Mouse (Mus musculus) lung, postnatal 4 days (tissue): ENCODE data around the gene Tex101.
A peak's percentile ranks its signal among the peaks of the same experiment; 100 is the strongest.
"Not testable (repeated sequence)": the region's sequence is repeated elsewhere in the genome, so short reads cannot be mapped to it uniquely, and the experiment has no call there.

Experiments
- DNase-seq, 2 experiments: peaks; one replicate each; pipeline ENCODE4 v3.0.0; 2021

Tex101 gene

DNA sequence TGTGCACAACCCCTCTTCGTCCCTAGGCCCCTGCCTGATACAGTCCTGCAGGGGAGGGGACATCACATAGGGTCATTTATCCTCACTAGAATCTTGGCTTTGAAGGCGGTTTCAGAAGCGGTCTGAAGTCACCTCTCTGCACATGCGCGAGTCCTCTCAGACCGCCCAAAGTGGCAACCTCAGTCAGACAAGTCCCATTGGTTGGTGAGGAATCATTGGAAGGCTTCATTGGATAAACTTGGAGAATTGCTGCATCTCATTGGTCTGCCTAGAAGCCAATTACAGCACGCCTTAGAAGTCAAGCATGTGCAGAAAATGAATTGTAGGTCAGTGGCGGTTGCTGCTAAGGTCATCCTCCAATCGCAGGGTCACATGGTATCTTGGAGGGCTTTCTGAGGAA is at the start of gene Tex101:
Tex101 (minus strand) TSS at position 101 of the 400 bp plus-strand sequence.
- no peak for DNase-seq

DNA sequence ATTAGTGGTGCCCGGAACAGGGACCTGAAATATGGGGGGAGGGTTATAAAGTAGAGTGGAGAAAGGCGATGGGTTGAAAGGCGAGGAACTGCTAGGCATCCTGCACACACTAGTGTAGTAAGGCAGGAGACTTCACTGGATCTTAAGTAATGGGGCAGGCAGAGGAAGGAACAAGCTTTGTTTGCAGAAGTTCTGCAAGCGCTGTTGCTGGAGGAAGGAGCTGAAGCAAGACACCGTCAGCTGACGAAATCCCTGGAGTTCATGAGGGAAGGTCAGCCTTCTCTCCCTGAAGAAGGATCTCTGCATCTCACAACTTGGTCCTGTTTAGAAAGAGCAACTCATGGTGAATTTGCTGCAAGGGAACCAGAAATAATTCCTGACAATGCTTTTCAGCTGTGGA is 38.6 kb upstream of the Tex101 start:
- peak in 1 of 2 experiments; percentile 27 for DNase-seq

DNA sequence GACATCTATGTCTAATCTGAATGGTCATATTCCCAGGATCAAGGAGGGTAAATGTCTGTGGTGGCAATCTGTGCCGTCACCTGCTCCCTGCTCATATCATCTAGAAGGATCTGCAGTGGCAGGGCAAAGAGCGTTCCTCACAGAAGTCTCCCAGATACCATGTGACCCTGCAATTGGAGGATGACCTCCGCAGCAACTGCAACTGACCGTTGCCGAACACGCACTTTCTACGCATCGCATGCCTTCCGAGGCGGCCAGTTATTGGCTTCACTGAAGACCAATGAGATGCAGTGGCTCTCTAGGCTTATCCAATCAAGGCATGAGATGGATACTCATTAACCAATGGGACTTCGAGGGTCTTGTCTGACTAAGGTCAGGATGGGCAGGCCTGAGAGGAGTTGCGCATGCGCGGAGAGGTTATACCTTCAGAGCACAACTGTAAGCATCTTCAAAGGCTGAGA is 32.4 kb upstream of the Tex101 start, which contains the start of gene BC049730:
BC049730 (plus strand) TSS at position 411 of the 461 bp plus-strand sequence.
- DNase-seq, result no peak

DNA sequence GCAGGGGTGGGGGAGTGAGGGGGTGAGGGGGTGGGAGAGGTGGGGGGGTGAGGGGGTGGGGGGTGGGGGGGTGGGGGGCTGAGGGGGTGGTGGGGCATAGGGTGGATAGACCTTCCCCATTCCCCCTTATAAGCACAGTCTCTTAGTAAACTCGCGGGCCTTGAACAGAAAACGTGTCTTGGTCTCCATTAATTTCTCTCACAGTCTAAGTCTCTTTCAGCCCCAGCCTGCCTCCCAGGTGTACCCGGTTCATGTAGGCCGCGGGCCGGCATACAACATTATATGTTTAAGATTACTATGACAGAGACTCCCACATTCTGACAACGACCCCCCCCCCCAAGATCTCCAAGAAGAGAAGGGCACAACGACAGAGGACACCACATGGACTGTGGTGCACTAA is 26.4 kb upstream of the Tex101 start:
- not testable (repeated sequence) for DNase-seq

DNA sequence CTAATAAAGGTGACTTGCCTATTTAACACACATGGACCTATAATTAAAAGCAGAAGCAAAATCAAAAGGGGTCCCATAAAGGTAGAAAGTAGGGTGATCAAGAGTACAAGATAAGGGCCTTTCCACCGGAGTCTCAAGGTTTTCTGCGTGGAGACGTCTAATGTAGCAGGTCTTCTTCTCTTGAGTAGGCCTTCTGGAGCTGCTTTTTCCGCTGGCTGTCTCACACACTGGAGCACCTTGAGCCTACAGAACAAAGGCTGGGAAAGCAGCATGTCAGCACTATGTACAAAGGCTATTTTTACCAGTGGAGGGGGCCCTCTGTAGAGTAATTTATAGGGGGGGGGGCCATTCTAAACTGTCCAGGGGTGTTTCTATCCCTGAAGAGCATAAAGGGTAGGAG is 21.4 kb upstream of the Tex101 start:
- not testable (repeated sequence) for DNase-seq

DNA sequence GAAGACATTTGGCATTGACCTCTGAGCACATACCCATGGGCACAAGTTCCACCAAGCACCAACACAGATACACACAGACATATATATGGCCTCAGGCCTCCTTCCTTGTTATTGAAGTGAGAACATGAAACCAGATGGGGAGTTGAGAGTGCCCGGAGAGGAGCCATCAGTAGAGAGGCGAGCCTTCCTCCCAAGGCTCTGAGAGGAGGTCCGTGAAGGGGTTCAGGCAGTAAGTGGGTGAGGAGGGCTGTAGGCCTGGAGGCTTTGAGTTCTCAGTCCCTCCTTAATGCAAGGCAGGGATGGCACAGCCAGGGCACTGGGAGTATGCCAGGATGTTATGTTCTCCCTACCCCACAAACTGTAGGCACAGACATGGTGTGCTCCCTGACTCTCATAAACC is 16.2 kb upstream of the Tex101 start:
- not testable (repeated sequence) for DNase-seq

DNA sequence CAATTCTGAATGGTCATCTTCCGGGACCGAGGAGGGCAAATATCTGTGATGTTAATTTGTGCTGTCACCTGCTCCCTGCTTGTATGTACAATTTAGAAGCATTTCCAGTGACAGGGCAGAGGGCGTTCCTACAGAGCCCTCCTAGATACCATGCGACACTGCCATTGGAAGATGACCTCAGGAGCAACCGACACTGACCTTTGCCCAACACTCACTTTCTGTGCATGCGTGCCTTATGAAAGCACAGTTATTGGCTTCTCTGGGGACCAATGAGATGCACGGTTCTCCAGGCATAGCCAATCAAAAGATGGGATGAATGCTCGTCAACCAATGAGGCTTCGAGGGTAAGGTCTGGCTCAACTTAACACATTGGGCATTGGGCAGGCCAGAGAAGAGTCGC is 11.0 kb upstream of the Tex101 start:
- not testable (repeated sequence) for DNase-seq

DNA sequence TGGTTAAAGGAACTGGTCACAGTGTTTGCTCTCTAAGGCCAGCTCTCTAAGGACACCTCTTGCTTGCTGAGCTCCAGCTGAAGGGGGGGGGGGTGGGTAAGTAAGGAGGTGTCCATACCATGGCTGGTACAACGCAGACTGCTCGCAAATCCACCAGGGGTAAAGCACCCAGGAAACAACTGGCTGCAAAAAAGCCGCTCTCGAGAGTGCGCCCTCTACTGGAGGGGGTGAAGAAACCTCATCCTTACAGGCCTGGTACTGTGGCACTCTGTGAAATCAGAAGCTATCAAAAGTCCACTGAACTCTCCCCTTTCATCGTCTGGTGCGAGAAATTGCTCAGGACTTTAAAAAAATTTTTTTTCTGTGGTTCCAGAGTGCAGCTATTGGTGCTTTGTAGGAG is 7.6 kb upstream of the Tex101 start:
- peak in 1 of 2 experiments; percentile 13 for DNase-seq

DNA sequence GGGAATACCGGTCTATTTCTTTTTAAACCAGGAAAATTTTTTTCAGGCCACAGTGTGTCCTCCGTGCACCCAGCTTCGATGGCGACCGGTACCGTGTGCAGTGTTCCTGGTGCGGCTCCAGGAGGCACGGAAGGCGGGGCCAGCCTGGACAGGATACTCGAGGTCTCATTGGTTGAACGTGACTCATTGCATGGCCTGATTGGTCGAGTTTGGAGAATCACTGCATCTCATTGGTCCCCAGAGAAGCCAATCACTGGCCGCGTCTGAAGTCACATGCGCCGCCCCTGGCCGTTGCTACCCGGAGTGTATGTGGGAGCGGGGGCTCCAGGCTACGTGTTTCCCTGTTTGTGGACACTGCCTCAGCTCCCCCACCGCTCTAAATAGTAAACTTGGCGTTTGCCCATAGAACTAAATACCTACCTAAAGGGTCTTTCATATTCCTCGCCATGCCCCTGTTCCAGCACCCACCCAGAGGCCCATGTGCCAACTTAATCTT is 4.5 kb downstream of the Tex101 start:
- no peak for DNase-seq

DNA sequence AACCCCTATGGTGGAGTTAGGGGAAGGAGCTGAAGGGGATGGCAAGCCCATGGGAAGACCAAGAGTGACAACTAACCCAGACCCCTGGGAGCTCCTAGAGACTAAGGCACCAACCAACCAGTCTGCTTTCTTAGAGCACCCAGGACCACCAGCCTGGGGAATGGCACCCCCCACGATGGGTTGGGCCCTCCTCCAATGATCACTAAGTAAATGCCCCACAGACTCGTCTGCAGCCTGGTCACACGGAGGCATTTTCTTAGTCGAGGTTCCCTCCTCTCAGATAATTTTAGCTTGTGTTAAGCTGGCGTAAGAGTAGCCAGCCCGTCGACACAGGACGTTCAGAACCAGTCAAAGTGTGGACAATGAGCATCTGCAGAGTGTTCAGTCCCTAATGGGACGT is 11.5 kb downstream of the Tex101 start:
- no peak for DNase-seq

DNA sequence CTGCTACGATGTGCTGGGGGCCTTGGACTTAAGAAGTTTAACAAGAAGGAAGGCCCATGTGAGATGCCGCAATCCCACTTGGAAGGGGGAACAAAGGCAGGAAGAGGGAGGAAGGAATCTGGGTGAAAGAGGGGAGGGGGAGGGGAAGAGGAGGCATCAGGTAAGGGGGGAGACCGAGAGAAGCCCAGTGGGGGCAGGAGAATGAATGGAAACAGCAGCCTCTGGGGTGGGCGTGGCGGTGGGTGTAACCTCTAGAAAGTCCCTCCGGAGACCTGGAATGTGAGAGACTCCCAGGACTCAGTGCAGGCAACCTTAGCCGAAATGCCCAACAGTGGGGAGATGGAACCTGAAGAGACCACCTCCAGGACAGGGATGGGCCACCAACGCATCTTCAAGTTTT is 12.2 kb downstream of the Tex101 start:
- DNase-seq, result no peak

DNA sequence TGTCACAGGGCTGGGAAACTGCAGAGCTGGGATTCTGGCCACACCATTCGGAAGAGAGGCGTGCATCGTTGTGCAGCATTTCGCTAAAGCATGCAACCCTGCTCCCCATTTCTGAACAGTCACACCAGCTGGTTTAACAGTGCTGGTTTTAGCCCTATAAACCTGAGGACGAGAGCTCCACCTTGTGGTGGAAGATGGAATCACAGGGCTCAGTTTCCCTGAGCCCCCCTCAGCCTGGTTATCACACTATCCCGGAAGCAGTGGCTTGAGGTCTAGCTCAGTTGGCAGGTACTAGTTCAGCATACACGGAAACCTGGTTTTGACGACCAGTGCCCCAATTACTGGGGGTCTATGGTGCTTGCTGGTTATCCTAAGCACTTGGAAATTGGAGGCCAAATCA is 13.9 kb downstream of the Tex101 start:
- DNase-seq, result peak; percentile 39 to 67

DNA sequence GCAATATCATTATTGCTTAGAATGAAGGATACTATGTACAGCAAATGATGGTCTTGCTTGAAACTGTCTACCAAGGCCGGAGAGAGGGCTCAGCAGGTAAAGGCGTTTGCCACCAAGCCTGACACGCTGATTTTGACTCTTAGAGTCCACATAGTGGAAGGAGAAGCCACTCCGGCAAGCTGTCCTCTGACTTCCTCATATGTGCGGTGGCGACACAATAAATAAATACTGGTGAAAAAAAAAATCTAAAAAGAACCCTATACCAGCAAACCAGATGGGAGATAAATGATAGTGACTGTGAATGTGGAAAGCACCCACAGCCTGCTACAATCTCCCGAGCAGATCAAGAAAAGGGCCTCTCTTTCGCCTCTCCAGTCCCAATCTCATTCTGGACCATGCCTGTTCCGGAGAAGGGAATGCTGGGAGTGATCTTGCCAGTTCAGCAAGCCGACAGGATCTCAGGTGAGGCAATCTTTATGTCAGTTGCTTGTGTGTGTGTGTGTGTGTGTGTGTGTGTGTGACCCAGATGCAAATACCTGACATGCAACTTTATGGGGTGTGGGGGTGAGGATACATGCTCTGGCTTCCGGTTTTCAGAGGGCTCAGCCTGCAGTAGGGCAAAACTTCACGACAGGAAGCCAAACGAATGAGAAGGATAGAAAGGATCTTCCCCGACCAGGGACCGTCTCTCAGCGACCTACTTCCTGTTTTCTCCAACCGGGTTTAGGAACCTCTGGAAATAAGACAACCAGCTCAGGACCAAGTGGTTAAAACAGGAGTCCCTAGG is 15.2 kb downstream of the Tex101 start:
- no peak for DNase-seq

DNA sequence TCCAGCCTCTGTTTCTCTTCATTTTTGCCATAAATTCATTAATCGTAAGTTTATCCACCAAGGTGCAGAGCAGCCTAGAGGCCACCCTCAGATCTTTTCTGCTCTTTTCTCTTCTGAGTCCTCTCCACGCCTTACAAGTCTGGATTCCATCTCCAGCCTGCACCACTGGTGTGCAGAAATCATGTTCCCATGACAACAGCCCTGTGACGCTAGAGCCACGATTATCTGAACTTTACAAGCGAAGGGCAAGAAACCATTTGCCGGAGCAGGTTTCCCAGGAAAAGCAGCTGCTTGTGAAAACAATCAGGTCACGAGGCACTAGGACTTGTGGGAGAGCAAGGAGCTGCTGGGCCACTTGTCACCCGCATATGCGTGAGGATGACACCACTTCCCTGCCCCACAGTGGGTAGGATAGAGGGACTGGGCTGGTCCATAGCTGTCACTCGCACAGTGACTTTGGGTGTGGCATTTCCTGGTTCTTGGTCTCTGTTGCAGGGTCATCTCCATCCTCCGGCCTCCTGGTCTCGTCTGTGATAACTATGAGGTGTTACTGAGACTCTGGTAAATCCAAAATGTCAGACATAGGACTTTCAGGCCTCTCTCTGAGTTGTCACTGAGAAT is 16.6 kb downstream of the Tex101 start:
- no peak for DNase-seq

DNA sequence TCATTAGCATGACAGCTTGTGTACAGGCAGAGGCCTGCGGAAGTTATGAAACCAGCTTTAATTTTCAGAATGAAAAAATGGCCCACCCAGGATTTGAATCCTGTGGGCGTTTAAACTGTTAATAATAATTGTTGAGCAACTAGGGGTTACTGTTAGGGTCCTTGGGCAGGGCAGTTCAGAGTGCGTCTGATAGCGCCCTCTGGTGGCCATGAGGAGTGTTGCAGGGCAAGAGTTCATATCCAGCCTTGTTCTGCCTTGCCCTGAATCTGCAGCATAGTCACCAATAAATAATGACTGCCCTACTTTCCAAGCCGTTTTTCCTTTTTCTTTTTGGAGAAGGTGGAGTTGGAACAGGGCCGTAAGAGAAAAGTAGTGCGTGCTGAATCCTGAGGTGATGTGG is 22.8 kb downstream of the Tex101 start:
- peak; percentile 56 to 71 for DNase-seq

DNA sequence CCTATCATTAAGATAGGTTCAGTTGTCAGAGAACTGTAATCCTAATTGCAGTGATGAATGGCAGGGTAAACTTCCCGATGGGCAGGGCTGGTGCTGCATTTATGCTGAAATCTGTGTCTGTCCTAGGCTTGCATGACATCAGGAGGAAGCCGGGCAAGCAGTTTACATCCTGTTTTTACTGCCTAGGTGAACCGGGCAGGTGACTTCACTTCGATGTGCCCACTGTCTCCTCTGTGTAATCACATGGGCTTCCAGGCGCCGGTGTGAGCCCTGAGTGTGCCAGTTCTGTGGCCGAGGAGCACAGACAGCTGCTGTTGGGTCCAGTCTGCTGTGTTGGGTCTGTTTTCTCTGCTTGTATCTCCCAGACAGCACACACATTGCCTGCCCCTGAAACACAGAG is 30.0 kb downstream of the Tex101 start:
- DNase-seq, result no peak

DNA sequence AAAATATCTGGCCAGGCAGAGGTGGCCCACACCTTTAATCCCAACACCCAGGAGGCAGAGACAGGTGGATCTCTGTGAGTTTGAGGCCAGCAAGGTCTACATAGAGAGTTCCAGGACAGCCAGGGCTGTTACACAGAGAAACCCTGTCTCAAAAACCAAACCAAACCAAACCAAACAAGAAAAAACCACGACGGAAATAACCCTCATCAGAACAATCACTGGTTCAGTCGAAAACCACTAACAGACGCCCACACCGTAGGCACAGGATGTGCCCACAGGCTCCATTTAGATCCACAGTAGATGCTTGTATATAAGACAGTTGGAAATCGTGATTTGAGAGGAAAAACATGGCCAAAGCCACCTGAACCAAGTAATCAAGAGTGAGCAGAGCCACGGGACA is 31.5 kb downstream of the Tex101 start:
- no peak for DNase-seq

DNA sequence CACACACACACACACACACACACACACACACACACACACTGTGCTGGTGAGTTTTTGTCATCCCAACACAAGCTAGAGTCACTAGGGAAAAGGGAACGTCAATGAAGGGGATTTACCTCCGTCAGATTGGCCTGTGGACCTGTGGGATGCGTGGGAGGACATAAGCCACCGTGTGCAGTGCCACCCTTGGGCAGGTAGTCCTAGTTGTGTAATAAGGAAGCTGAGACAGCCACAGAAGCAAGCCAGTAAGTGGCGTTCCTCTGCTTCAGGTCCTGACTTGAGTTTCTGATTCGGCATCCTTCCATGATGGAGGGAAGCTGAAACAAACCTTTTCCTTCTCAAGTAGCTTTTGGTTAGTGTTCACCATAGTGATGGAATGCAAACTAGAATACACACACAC is 32.0 kb downstream of the Tex101 start:
- DNase-seq, result no peak

DNA sequence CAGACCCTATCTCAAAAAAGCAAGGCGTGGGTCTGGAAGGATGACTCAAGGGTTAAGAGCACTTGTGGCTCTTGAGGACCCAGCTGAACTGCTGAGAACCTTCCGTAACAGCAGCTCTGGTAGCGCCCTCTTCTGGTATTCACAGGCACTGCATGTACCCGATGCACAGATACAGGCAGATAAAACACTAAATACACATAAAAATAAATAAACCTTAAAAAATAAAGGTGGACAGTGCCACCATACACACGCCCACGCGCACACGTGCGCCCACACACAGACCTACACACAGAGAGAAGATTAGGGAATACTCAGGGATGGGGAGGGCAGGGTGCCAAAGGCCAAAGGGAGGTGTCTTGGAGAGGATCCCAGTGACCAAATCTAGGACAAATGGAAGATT is 34.0 kb downstream of the Tex101 start:
- peak; percentile 45 to 68 for DNase-seq

DNA sequence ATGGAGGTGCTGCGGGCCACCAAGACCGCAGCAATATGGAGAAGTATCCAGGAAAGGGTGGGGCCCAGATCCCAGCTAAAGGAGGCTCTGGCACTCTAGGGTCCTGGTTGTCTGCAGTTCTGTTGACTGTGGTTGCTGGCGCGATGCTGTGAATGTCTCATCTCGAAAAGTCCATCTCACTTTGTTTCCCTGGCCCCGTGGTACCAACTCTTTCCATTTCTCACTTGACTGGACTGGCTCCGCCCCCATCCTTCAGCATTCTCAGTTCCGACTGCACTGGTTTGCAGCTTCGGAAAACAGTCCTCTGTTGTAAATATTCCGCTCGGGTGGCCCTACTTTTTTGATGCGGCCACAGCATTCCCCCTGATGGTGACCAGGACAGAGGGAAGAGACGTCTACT is 36.0 kb downstream of the Tex101 start:
- DNase-seq, result no peak

DNA sequence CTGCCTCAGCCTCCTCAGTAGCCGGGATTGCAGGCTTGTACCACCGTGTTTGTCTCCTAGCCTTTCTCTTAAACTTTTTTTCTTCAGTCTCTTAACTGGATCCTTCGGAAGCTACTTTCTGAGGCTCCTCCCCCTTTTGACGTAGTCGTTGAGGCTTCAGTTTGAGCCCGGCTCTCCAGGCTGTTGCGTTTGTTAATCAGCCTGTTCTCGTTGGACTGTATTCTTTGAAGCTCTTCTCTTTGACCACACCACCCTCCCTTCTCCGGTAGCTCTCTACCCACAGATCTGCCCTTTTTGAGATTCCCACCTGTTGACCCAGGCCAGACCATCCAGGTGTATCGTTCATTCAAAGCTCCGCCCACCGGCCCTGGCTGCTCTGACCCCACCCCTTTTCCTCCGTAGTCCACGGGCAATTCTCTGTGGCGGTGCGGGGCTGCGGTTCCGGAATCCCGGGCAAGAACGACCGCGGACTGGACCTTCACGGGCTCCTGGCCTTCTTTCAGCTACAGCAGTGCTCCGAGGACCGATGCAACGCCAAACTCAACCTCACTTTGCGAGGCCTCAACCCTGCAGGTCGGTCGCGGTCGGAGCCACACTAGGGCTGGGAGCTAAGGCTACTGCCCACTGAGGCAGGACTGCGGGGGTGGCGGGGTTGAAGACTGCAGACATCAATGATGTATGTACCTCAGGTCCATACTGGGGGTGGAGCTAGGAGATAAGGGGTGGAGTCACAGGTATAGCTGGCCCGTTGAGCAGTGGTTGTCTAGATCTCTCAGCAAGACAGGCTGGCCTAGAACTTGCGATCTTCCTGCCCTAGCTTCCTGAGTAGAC is 38.2 kb downstream of the Tex101 start:
- no peak for DNase-seq

DNA sequence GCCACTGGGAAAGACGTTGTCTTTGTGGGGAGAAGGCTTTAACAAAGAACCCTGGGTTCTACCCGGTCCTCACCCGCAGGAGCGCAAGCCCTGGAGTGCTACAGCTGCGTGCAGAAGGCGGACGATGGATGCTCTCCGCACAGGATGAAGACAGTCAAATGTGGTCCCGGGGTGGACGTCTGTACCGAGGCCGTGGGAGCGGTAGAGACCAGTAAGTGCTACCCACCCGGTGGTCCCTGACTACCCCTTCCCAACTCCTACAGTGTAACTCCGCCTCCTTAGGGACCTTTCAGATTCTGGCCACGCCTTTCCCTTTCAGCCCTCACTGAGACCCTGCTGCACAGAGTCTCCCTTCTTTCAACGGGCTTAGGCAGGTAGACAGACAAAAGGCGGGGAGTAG is 39.4 kb downstream of the Tex101 start:
- DNase-seq, result no peak

DNA sequence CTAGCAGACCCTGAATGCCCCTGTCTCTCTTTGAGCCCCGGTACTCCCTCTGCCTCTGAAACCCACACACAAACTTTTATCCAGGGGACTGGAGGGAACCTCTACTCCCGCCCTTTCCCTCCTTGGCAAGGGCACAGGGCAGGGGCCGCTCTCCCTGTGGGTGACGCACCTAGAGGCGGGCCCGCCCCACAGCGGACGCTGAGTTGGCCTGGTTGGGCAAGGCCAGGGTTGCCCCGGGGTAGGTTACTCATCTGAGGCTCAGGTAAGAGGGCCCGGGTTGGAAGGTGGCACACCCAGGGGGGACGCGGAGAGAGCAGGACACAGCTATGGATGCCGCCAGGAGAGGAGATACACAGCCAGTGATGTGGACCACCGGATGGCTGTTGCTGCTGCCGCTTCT is 40.2 kb downstream of the Tex101 start, which contains the start of gene Lypd3:
Lypd3 (plus strand) TSS at position 287 of the 400 bp plus-strand sequence.
- DNase-seq, result no peak
